Mouse (Mus musculus) heart, embryonic 16.5 days (tissue): ENCODE measurements around the gene Clec16a. TPM values are rescaled to one million over a fixed set of nuclear protein-coding genes. Genes with fewer than 3 reads are reported as not detected.
A peak's percentile ranks its signal among the peaks of the same experiment; 100 is the strongest.

Experiments used
- ATAC-seq: fragments of 200-750 bp; cut with Nextera tagmentation; replicated peaks from 2 replicates; pipeline ENCODE4 v1.8.0; 2017; ENCODE audit warnings: moderate number of reproducible peaks; ENCODE audit not compliant: insufficient read depth, low FRiP score; ENCODE audit errors: extremely low read depth
- H3K27ac ChIP-seq: fragments of 300-500 bp; sonication (generic); 2 replicates; pipeline ENCODE4 v1.5.1; 2014; ENCODE audit warnings: mild to moderate bottlenecking, low read length, control low read depth, moderate library complexity
- H3K27me3 ChIP-seq: fragments of 300-500 bp; sonication (generic); 2 replicates; pipeline ENCODE4 v1.6.1; 2014; ENCODE audit warnings: low read length, mixed read lengths; ENCODE audit not compliant: control insufficient read depth, insufficient read depth
- H3K36me3 ChIP-seq: fragments of 300-500 bp; sonication (generic); 2 replicates; pipeline ENCODE4 v1.6.1; 2014; ENCODE audit not compliant: control insufficient read depth, insufficient read depth
- H3K4me1 ChIP-seq: fragments of 300-500 bp; sonication (generic); 2 replicates; pipeline ENCODE4 v1.6.1; 2014; ENCODE audit warnings: low read length, mixed read lengths; ENCODE audit not compliant: control insufficient read depth, insufficient read depth
- H3K4me2 ChIP-seq: fragments of 300-500 bp; sonication (generic); 2 replicates; pipeline ENCODE4 v1.6.1; 2014; ENCODE audit warnings: low read depth, mild to moderate bottlenecking, control low read depth, low read length
- H3K4me3 ChIP-seq: fragments of 300-500 bp; sonication (generic); 2 replicates; pipeline ENCODE4 v1.5.1; 2014; ENCODE audit warnings: mild to moderate bottlenecking, control low read depth, low read length
- H3K9ac ChIP-seq: fragments of 300-500 bp; sonication (generic); 2 replicates; pipeline ENCODE4 v1.6.1; 2014; ENCODE audit warnings: low read length, control low read depth
- H3K9me3 ChIP-seq: fragments of 300-500 bp; sonication (generic); replicated peaks from 2 replicates; pipeline ENCODE4 v1.6.1; 2016; ENCODE audit warnings: low read length; ENCODE audit not compliant: control insufficient read depth
- WGBS: fragments of 180-500 bp; shearing (Covaris S2); extraction: QIAGEN DNeasy Blood & Tissue Kit; methylation state at CpG from one replicate; pipeline ENCODE4 v1.1.7; 2014; 5-methylcytosine and 5-hydroxymethylcytosine counted together
- polyA plus RNA-seq: library from polyadenylated mRNA; unstranded; fragments of >200 nt; fragmentation: Nextera tagmentation; extraction: Ambion mirVana; gene quantifications from 2 replicates; pipeline ENCODE4 v1.2.1, GENCODE M21; 2015

The Clec16a gene
- polyA plus RNA-seq, 1 experiment from 2014 or later: 32.6 TPM

DNA sequence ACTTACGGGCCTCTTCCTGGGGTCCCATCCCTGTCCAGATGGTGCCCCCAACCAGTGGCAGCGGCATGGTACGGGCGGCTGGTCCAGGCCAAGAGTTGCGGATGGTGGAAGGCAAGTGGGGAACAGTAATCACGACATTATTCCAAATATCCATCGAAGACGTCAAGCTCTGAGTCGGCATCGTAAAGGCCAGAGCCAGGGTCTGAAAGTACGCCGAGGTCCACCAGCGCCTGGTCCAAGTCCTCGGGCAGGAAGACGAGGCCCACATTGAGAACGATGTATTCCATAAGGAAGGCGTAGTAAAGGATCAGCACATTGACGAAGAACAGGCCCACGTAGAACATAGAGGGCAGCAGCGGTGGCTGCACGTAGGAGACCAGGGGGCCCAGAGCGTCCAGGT, 2.9 kb upstream of the Clec16a start:
- no peak for ATAC-seq
- H3K4me1 ChIP-seq: peaks cover 43% of the 10 kb centered on the region
- WGBS: 3% methylated on average over 22 of the region's 22 CpGs

DNA sequence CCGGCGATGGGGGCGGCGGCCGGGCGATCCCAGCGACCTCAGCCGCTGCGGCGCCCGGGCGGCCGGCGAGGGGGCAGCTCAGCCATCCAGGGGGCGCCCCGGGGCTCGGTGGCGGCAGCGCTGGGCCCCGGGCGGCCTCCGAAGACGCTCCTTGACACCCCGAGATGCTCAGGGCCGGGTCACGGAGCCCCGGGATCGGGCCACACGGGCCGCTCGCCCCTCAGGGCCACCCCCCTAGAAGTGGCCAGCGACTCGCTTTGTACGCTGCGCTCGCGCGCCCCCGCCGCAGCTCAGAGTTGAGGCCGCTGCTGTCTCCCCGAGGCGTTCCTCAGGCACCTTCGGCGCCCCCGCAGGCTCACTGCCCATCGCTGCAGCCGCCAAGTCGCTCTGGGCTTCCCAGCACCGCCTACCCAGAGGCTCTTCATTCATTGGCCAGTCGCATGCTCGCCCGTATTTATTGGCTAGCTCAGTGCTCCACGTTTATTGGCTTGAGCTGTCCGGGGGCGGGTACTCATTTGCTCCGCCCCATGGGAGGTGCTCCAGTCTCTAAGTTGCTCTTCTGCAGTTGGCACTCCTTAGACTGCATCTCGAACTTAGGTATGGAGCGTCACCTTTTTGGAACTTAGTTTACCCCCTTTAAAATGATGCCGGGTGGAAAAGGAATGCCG, 2.3 kb upstream of the Clec16a start, which contains the start of gene Dexi:
Gene Dexi (minus strand): TSS at position 357 of the 668 bp plus-strand sequence.
- WGBS: under 1% methylated on average over 45 of the region's 61 CpGs
- Histone ChIP-seq H3K4me2 (peak within 1 kb of the TSS; percentile 70), H3K36me3 (no peaks in the 10 kb centered on the region), H3K9me3 (no peaks in the 10 kb centered on the region), H3K27me3 (no peaks in the 10 kb centered on the region), H3K27ac (peak within 1 kb of the TSS; percentile 84), H3K9ac (peak within 1 kb of the TSS; percentile 83), H3K4me1 (peaks cover 42% of the 10 kb centered on the region), H3K4me3 (peak within 1 kb of the TSS; percentile 78)
- peak; percentile 91 for ATAC-seq

More for the DNA sequence above, 2.9 kb upstream of the Clec16a start:
- no peaks in the 10 kb centered on the region for H3K27me3 ChIP-seq
- H3K27ac ChIP-seq: peak overlapping the region; percentile 84
- peak overlapping the region; percentile 70 for H3K4me2 ChIP-seq
- peak overlapping the region; percentile 83 for H3K9ac ChIP-seq
- H3K4me3 ChIP-seq: peak overlapping the region; percentile 78
- H3K36me3 ChIP-seq: no peaks in the 10 kb centered on the region
- H3K9me3 ChIP-seq: no peaks in the 10 kb centered on the region

DNA sequence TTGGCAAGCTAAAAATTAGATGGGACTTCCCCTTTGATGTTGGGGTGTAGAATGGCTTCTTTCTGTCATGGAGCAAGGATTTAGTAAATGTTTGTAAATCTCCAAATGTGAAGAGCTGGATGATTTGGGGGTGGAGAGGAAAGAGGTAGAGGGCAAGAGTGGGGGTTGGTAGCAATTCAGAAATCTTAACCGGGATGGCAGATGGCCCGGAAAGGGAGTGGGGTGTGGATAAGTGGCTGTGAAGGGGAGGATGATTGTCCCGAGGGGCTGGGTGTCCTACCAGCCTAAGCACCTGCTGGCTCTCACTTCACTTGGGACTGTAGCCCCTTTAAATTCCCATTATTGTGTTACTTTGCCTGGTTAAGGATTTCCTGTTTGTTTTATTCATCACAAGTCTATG, 1.7 kb downstream of the Clec16a start:
- Histone ChIP-seq H3K27me3 (no peaks in the 10 kb centered on the region), H3K9ac (no peak overlapping the region), H3K4me2 (peak overlapping the region; percentile 90; the same call in 1 of the 2 replicates), H3K36me3 (no peaks in the 10 kb centered on the region), H3K9me3 (no peaks in the 10 kb centered on the region), H3K27ac (no peak overlapping the region), H3K4me3 (no peak overlapping the region), H3K4me1 (peaks cover 19% of the 10 kb centered on the region)
- WGBS: 45% methylated on average over 3 of the region's 3 CpGs
- no peak for ATAC-seq

DNA sequence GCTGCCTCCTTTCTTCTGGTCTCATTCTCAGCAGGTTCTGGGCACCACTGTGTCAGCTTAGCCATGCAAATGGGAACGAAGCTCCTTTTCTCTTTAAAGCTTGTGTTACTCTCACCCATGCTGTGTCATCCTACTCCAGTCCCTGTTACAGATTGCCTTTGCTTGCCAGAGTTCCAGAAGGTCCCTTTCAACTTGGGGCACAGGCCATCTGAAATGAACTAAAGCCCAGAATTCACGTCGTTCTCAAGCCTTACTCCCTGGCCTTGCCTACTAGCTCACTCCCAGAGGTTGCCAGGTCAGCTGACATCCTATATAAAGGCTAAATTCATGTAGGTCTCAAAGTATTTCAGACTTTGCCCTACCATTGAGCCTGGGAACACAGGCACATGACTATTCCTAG, 3.8 kb downstream of the Clec16a start:
- no peak for ATAC-seq
- Histone ChIP-seq H3K4me3 (no peak overlapping the region), H3K27ac (no peak overlapping the region), H3K27me3 (no peaks in the 10 kb centered on the region), H3K9ac (no peak overlapping the region), H3K36me3 (no peaks in the 10 kb centered on the region), H3K9me3 (no peaks in the 10 kb centered on the region), H3K4me2 (no peak overlapping the region), H3K4me1 (peaks cover 19% of the 10 kb centered on the region)
- WGBS: 72% methylated on average over 3 of the region's 3 CpGs

DNA sequence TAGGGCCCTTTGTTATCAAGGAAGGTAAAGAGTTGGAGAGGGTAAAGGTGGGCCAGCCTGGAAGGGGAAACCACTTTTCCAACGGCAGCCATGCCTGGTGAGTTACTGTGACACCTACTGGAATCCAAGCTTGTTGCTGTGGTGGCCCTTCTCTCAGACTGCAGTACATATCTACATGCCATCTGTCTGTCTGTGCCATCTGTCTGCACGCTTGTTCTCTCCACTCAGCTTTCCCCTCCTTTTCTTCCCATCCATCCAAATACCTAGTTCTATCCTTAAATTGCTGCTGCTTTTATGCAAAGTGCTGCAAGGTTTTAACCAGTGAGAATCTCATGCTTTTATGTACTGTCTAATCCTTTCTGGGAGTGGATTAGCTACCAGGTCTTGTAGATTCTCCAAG, 4.5 kb downstream of the Clec16a start:
- no peak for ATAC-seq
- H3K4me1 ChIP-seq: peaks cover 19% of the 10 kb centered on the region
- no peak overlapping the region for H3K27ac ChIP-seq
- H3K4me3 ChIP-seq: no peak overlapping the region
- 83% methylated on average over 2 of the region's 2 CpGs for WGBS
- no peaks in the 10 kb centered on the region for H3K9me3 ChIP-seq
- H3K4me2 ChIP-seq: no peak overlapping the region
- no peak overlapping the region for H3K9ac ChIP-seq
- H3K27me3 ChIP-seq: no peaks in the 10 kb centered on the region
- H3K36me3 ChIP-seq: no peaks in the 10 kb centered on the region

DNA sequence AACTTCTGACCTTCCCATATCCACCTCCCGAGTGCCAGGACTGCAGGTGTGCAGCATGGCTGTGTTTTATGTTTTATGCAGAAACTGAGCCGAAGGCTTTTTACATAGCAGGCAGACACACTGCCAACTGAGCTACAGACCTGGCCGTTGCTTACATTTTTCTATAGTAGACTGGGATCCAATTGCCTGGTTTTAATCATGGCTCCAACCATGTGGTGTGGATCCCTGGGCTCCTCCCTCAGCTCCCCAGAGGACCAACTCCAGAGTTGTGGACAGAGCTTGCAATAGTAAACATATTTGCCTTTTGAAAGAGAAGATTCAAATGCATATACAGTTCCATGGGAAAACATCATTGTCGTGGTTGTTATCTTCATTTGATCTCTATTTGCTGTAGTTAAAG, 6.5 kb downstream of the Clec16a start:
- Histone ChIP-seq H3K9ac (no peak overlapping the region), H3K9me3 (no peaks in the 10 kb centered on the region), H3K27ac (no peak overlapping the region), H3K4me1 (peaks cover 9% of the 10 kb centered on the region), H3K4me2 (no peak overlapping the region), H3K36me3 (no peaks in the 10 kb centered on the region), H3K4me3 (no peak overlapping the region), H3K27me3 (no peaks in the 10 kb centered on the region)
- no peak for ATAC-seq
- WGBS: 78% methylated on average over 4 of the region's 4 CpGs

DNA sequence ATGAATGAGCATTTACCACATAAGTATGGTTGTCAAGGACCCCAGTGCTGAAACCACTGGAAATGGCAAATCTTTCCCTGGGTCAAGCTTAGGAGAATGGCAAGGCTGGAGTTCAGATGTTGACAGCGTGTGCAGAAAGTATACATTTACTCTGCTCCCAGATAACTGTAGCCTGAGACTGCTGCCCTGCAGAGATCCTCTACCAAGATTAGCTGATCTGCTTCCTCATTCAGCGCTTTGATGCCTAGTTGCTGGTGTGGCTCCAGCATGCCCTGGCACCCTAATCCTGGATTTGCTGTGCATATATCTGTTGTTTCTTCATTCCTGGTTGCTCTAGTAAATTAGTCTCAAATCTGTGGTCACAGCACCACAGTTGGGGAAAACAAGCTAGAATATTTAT, 8.7 kb downstream of the Clec16a start:
- H3K4me1 ChIP-seq: peaks cover 7% of the 10 kb centered on the region; the same call in 1 of the 2 replicates
- H3K27ac ChIP-seq: no peak overlapping the region
- H3K9ac ChIP-seq: no peak overlapping the region
- no peak overlapping the region for H3K4me3 ChIP-seq
- H3K36me3 ChIP-seq: no peaks in the 10 kb centered on the region
- H3K4me2 ChIP-seq: no peak overlapping the region
- no peaks in the 10 kb centered on the region for H3K9me3 ChIP-seq
- no peaks in the 10 kb centered on the region for H3K27me3 ChIP-seq
- no peak for ATAC-seq
- 72% methylated on average over 2 of the region's 2 CpGs for WGBS

DNA sequence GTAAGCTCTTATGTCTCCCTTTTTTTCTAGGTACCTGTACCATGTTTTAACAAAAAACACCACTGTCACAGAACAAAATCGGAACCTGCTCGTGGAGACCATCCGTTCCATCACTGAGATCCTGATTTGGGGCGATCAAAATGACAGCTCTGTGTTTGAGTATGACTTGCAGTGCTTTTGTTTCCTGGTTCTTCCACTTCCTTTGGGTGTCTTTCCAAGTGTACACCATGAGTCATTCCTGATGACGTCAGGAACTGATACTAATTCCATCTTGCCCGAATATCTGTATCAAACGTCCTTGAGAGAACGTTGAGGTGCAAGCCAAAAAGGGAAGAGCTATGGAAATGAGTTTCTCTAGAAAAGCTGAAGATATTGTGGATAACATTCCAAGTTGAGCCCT, 14.9 kb downstream of the Clec16a start:
- H3K4me2 ChIP-seq: no peak overlapping the region
- H3K27me3 ChIP-seq: no peaks in the 10 kb centered on the region
- H3K9me3 ChIP-seq: no peaks in the 10 kb centered on the region
- no peak overlapping the region for H3K9ac ChIP-seq
- H3K36me3 ChIP-seq: peaks cover 6% of the 10 kb centered on the region; the same call in 1 of the 2 replicates
- no peak overlapping the region for H3K4me3 ChIP-seq
- peaks cover 24% of the 10 kb centered on the region for H3K4me1 ChIP-seq
- ATAC-seq: no peak
- H3K27ac ChIP-seq: no peak overlapping the region
- WGBS: 74% methylated on average over 8 of the region's 8 CpGs

DNA sequence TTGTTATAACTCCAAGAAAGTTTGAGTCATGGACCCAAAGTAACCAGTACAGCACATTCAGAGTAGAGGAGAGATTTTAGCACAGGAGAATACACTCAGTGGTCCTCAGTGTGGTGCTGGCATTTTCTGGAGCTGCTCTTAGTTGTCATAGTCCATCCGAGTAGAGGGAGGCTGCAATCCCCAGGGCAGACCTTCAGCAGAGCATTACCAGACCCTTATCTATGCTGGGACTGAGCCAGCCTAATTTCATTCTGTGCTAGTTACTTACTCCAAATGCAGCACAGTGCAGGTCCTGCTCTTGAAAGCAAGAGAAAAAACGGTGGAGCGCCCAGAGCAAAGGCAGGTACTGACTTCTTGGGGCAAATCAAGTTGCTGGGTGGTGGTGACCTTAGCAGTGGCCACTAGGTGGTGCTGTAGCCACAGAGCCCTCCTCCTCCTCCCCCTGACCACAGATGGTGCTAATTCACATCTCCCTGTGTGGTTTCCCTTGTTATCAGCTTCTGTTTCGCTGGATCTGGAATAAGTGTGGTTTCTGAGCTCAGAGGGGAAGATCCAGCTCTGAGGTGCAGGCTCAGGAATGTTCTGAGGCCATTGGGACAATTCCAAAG, 20.2 kb downstream of the Clec16a start:
- peak; percentile 62; the same call in 1 of the 2 replicates for ATAC-seq
- 25% methylated on average over 4 of the region's 4 CpGs for WGBS
- H3K9ac ChIP-seq: no peak overlapping the region
- peaks cover 3% of the 10 kb centered on the region; the same call in 1 of the 2 replicates for H3K36me3 ChIP-seq
- H3K9me3 ChIP-seq: no peaks in the 10 kb centered on the region
- H3K4me2 ChIP-seq: no peak overlapping the region
- no peaks in the 10 kb centered on the region for H3K27me3 ChIP-seq
- peaks cover 30% of the 10 kb centered on the region for H3K4me1 ChIP-seq
- no peak overlapping the region for H3K27ac ChIP-seq
- no peak overlapping the region for H3K4me3 ChIP-seq
